Mouse (Mus musculus) intestine, embryonic 16.5 days (tissue): ENCODE measurements around the gene Mat2b. TPM values are rescaled to one million over a fixed set of nuclear protein-coding genes. Genes with fewer than 3 reads are reported as not detected.

Source experiments
- ATAC-seq: fragments of 200-750 bp; cut with Nextera tagmentation; 2 replicates; pipeline ENCODE4 v1.8.0; 2017; ENCODE audit warnings: moderate TSS enrichment, moderate library complexity
- H3K27ac ChIP-seq: fragments of 300-500 bp; sonication (generic); 2 replicates; pipeline ENCODE4 v1.5.1; 2014; ENCODE audit warnings: mild to moderate bottlenecking, low read length
- H3K27me3 ChIP-seq: fragments of 300-500 bp; sonication (generic); replicated peaks from 2 replicates; pipeline ENCODE4 v1.6.1; 2014; ENCODE audit warnings: low read length, control low read depth, mixed read lengths; ENCODE audit not compliant: control insufficient read depth, insufficient read depth
- H3K36me3 ChIP-seq: fragments of 300-500 bp; sonication (generic); 2 replicates; pipeline ENCODE4 v1.6.1; 2014; ENCODE audit warnings: low read length, control low read depth; ENCODE audit not compliant: control insufficient read depth, insufficient read depth
- H3K4me1 ChIP-seq: fragments of 300-500 bp; sonication (generic); 2 replicates; pipeline ENCODE4 v1.6.1; 2014; ENCODE audit warnings: low read length, control low read depth, mixed read lengths; ENCODE audit not compliant: control insufficient read depth, insufficient read depth
- H3K4me2 ChIP-seq: fragments of 300-500 bp; sonication (generic); 2 replicates; pipeline ENCODE4 v1.6.1; 2014; ENCODE audit warnings: low read depth, low read length, control low read depth
- H3K4me3 ChIP-seq: fragments of 300-500 bp; sonication (generic); 2 replicates; pipeline ENCODE4 v1.5.1; 2014; ENCODE audit warnings: mild to moderate bottlenecking, low read length
- H3K9ac ChIP-seq: fragments of 300-500 bp; sonication (generic); 2 replicates; pipeline ENCODE4 v1.6.1; 2014; ENCODE audit warnings: low read depth, low read length
- H3K9me3 ChIP-seq: fragments of 300-500 bp; sonication (generic); 2 replicates; pipeline ENCODE4 v1.6.1; 2016; ENCODE audit warnings: low read length, control low read depth; ENCODE audit not compliant: control insufficient read depth
- WGBS: fragments of 180-500 bp; shearing (Covaris S2); extraction: QIAGEN DNeasy Blood & Tissue Kit; methylation state at CpG from one replicate; pipeline ENCODE4 v1.1.7; 2014; 5-methylcytosine and 5-hydroxymethylcytosine counted together
- polyA plus RNA-seq: library from polyadenylated mRNA; unstranded; fragments of >200 nt; fragmentation: Nextera tagmentation; extraction: Ambion mirVana; gene quantifications from 2 replicates; pipeline ENCODE4 v1.2.1, GENCODE M21; 2015

Gene Mat2b
- polyA plus RNA-seq, 1 experiment from 2014 or later: 95.9 TPM

GRCm38 (mm10) chr11:40682456-40682855, 12.5 kb downstream of the Mat2b start:
- WGBS: 83% methylated on average over 3 of the region's 3 CpGs
- no peak for ATAC-seq
- H3K36me3 ChIP-seq: peaks cover 19% of the 10 kb centered on the region
- H3K4me1 ChIP-seq: no peaks in the 10 kb centered on the region
- peaks cover under 1% of the 10 kb centered on the region; the same call in 1 of the 2 replicates for H3K9me3 ChIP-seq
- no peak overlapping the region for H3K4me3 ChIP-seq
- H3K9ac ChIP-seq: no peak overlapping the region
- H3K4me2 ChIP-seq: no peak overlapping the region
- H3K27ac ChIP-seq: no peak overlapping the region
- H3K27me3 ChIP-seq: no peaks in the 10 kb centered on the region

- peaks cover 23% of the 10 kb centered on the region for H3K36me3 ChIP-seq
- H3K4me3 ChIP-seq: no peak overlapping the region
- no peaks in the 10 kb centered on the region for H3K27me3 ChIP-seq
- no peak overlapping the region for H3K27ac ChIP-seq
- H3K4me2 ChIP-seq: no peak overlapping the region
- 97% methylated on average over 1 of the region's 1 CpGs for WGBS
- H3K9ac ChIP-seq: no peak overlapping the region
- H3K9me3 ChIP-seq: peaks cover 4% of the 10 kb centered on the region
- no peak for ATAC-seq
- no peaks in the 10 kb centered on the region for H3K4me1 ChIP-seq
Observed at GRCm38 (mm10) chr11:40677169-40677568, 17.8 kb downstream of the Mat2b start.

- H3K27ac ChIP-seq: no peak overlapping the region
- ATAC-seq: no peak
- H3K36me3 ChIP-seq: peaks cover 23% of the 10 kb centered on the region
- no peaks in the 10 kb centered on the region for H3K27me3 ChIP-seq
- peaks cover 4% of the 10 kb centered on the region for H3K9me3 ChIP-seq
- no peak overlapping the region for H3K9ac ChIP-seq
- no peaks in the 10 kb centered on the region for H3K4me1 ChIP-seq
- H3K4me2 ChIP-seq: no peak overlapping the region
- no peak overlapping the region for H3K4me3 ChIP-seq
- 78% methylated on average over 4 of the region's 4 CpGs for WGBS
Observed at GRCm38 (mm10) chr11:40675014-40675730, 19.8 kb downstream of the Mat2b start.

GRCm38 (mm10) chr11:40649726-40650445, 45.1 kb downstream of the Mat2b start:
- Histone ChIP-seq H3K27ac (no peak overlapping the region), H3K4me1 (no peaks in the 10 kb centered on the region), H3K9me3 (no peaks in the 10 kb centered on the region), H3K27me3 (no peaks in the 10 kb centered on the region), H3K4me2 (no peak overlapping the region), H3K36me3 (no peaks in the 10 kb centered on the region), H3K9ac (no peak overlapping the region), H3K4me3 (no peak overlapping the region)
- no peak for ATAC-seq
- 76% methylated on average over 8 of the region's 8 CpGs for WGBS

GRCm38 (mm10) chr11:40647246-40647645, 47.8 kb downstream of the Mat2b start:
- ATAC-seq: no peak

More at GRCm38 (mm10) chr11:40647246-40647645, 47.8 kb downstream of the Mat2b start:
- Histone ChIP-seq H3K4me2 (no peak overlapping the region), H3K27ac (no peak overlapping the region), H3K9me3 (no peaks in the 10 kb centered on the region), H3K27me3 (no peaks in the 10 kb centered on the region), H3K36me3 (no peaks in the 10 kb centered on the region), H3K4me1 (no peaks in the 10 kb centered on the region), H3K9ac (no peak overlapping the region), H3K4me3 (no peak overlapping the region)
- 70% methylated on average over 2 of the region's 2 CpGs for WGBS

Other genes with a start within 250 kb of the Mat2b start
- 34.1 and 37.6 TPM in 2 replicates for gene Hmmr, start 38.2 kb upstream of the Mat2b start, polyA plus RNA-seq
- gene Nudcd2, start 38.5 kb upstream of the Mat2b start, polyA plus RNA-seq: 119 and 130 TPM in 2 replicates
- gene Ccng1, start 60.1 kb upstream of the Mat2b start, polyA plus RNA-seq: 50.8 and 56.6 TPM in 2 replicates